Mouse (Mus musculus): ENCODE results near the gene Ccdc8.
A peak's percentile ranks its signal among the peaks of the same experiment; 100 is the strongest.

DNA sequence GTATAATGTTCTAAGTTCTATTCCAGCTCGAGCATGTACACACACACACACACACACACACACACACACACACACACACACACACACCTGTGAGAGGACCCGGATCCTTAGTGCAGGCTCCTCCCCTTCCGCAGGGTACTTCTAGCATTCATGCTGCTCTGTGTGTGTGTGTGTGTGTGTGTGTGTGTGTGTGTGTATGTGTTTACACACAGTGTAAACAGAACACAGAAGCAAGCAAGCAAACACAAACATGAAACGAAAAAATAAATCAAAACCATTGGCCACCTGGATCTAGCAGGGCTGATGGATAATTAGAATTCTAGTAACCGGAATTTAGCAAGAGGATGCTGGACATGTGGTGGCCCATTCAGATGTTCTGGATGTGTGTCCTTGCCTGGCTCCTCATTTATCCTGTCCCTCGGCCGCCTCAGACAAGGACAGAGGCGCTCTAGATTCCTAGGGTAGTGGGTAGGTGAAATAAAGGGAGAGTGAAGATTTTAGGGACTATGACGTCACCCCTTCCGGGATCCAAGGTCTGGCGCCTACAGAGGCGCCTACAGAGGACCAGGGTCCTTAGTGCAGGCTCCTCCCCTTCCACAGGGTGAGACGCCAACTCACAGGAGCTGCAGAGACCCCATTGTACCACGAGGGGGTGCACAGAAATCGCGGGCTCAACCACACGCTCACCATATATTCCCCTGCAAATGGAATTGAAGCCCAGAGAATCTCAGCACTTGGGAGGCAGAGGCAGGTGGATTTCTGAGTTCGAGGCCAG is 41.5 kb upstream of the Ccdc8 start:
- TF ChIP-seq E2F4 (IDR thresholded peaks at IDR 0.05; ENCODE audit: insufficient read depth) (no peak), POLR2A (IDR thresholded peaks at IDR 0.05; ENCODE audit: insufficient read length, low read depth) (no peak), MYOG (IDR thresholded peaks at IDR 0.05; ENCODE audit: control insufficient read depth in 1 of 3, insufficient read depth in 1 of 3, insufficient read length in 2 of 3, low read depth in 2 of 3) (no peak), USF1 (IDR thresholded peaks at IDR 0.05; ENCODE audit: low read depth) (no peak), MAX (IDR thresholded peaks at IDR 0.05; ENCODE audit: low read depth) (no peak), MYOD1 (IDR thresholded peaks at IDR 0.05; ENCODE audit: control insufficient read depth in 1 of 3, insufficient read length in 2 of 3, low read depth in 2 of 3) (no peak), CEBPB (IDR thresholded peaks at IDR 0.05; ENCODE audit: insufficient read depth, poor library complexity, severe bottlenecking) (no peak), POLR2AphosphoS2 (IDR thresholded peaks at IDR 0.05; ENCODE audit: insufficient read length, low read depth) (peak; percentile 51)

Measured in myocyte (in vitro differentiated cells).